ENCODE assay signal across 20 mouse cellular contexts in the genomic region with DNA sequence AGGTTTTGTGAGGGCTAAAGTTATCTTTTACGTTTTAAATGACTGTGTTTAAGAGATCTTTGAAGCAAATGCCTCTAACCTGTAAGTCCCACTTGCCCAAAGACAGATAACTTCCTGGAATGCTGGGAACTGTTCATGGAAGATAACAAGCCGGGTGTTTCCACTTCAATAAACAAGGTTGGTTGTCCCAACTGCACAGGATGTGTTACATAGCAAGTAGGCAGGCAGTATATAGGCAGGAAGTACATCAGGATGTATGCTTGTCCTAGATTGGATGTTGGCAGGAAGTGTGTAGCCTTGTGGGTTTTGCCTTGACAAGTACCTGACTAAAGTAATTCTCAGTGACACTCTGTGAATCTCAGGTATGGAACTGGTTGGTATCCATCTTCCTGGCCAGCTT.
DNase-seq lines count a peak whose midpoint lies in the region; ATAC-seq and TF ChIP-seq lines count a peak whose summit lies in the region.
"Had no signal": no experiment of that assay in that cellular context is flagged by ENCODE, and none has a peak within 500 bp of the region (broad histone marks: within the 10 kb centered on the region; RNA-seq: fewer than 3 reads in every experiment).

No protein-coding gene starts in this region.

- TF ChIP-seq EP300 in lung, postnatal 0 days (IDR thresholded peaks at IDR 0.05): peak; percentile 100
- TF ChIP-seq EP300 in stomach, postnatal 0 days (optimal IDR thresholded peaks at IDR 0.05): no peak

- H3K4me2 ChIP-seq in liver, embryonic 11.5 days: no peak overlapping the region
- H3K4me2 ChIP-seq in lung, postnatal 0 days (replicated peaks; ENCODE audit: low read depth, low read length): no peak overlapping the region
- no peak overlapping the region for H3K4me2 ChIP-seq in stomach, postnatal 0 days (replicated peaks; ENCODE audit: low read depth)
- H3K4me2 ChIP-seq: heart, embryonic 13.5 days; limb, embryonic 13.5 days; midbrain, embryonic 15.5 days had no signal

- no peaks in the 10 kb centered on the region for H3K27me3 ChIP-seq in liver, embryonic 11.5 days (replicated peaks; ENCODE audit: control insufficient read depth, insufficient read depth, low read length)
- no peaks in the 10 kb centered on the region for H3K27me3 ChIP-seq in lung, postnatal 0 days (replicated peaks; ENCODE audit: insufficient read depth, low read length)
- no peaks in the 10 kb centered on the region for H3K27me3 ChIP-seq in stomach, postnatal 0 days (ENCODE audit: control insufficient read depth, insufficient read depth, low read length)
- H3K27me3 ChIP-seq: heart, embryonic 13.5 days; limb, embryonic 13.5 days; midbrain, embryonic 15.5 days had no signal

- 15% methylated on average over 2 of the region's 2 CpGs for WGBS in liver, embryonic 11.5 days
- 21% methylated on average over 2 of the region's 2 CpGs for WGBS in lung, postnatal 0 days
- 39% methylated on average over 2 of the region's 2 CpGs for WGBS in stomach, postnatal 0 days

- no peak overlapping the region for H3K4me3 ChIP-seq in liver, embryonic 11.5 days (ENCODE audit: low read depth, low read length)
- no peak overlapping the region for H3K4me3 ChIP-seq in lung, postnatal 0 days (ENCODE audit: low read depth, low read length)
- H3K4me3 ChIP-seq in stomach, postnatal 0 days (ENCODE audit: low read depth, low read length): no peak overlapping the region
- H3K4me3 ChIP-seq: erythroblast, embryonic 14.5 days; heart, embryonic 13.5 days; hindbrain, embryonic 10.5 days; limb, embryonic 13.5 days; midbrain, embryonic 15.5 days had no signal

- H3K9ac ChIP-seq in liver, embryonic 11.5 days (ENCODE audit: low read depth, low read length): no peak overlapping the region
- H3K9ac ChIP-seq in lung, postnatal 0 days (replicated peaks; ENCODE audit: low read depth): no peak overlapping the region
- H3K9ac ChIP-seq in stomach, postnatal 0 days (ENCODE audit: low read length): no peak overlapping the region
- H3K9ac ChIP-seq: heart, embryonic 13.5 days; limb, embryonic 13.5 days; midbrain, embryonic 15.5 days had no signal

- DNase-seq in liver, embryonic 11.5 days (ENCODE audit: low spot score): no peak
- DNase-seq in liver: no peak
- DNase-seq in CD4-positive helper T cell, adult 2 months (ENCODE audit: low read depth, low spot score): peak; percentile 9
- peak; percentile 61 for DNase-seq in lung, postnatal 0 days (ENCODE audit: low spot score)
- DNase-seq in kidney, postnatal 14 days: no peak
- DNase-seq in gastrocnemius, adult 8-10 months (ENCODE audit: low spot score in 2 of 2): no peak
- no peak for DNase-seq in stomach, postnatal 0 days (ENCODE audit: low spot score)
- DNase-seq: cerebellum, postnatal 10 days; gastrocnemius, postnatal 10 days; kidney, adult 8-10 months; kidney, postnatal 36 days; layer of hippocampus, adult 9-11 months had no signal

- no peaks in the 10 kb centered on the region for H3K9me3 ChIP-seq in liver, embryonic 11.5 days (ENCODE audit: control insufficient read depth, low read length)
- no peaks in the 10 kb centered on the region for H3K9me3 ChIP-seq in lung, postnatal 0 days (ENCODE audit: low read length)
- H3K9me3 ChIP-seq in stomach, postnatal 0 days (ENCODE audit: control insufficient read depth, low read length): no peaks in the 10 kb centered on the region
- H3K9me3 ChIP-seq: G1E; heart, embryonic 13.5 days; hindbrain, embryonic 10.5 days; limb, embryonic 13.5 days; midbrain, embryonic 15.5 days had no signal

- no peaks in the 10 kb centered on the region for H3K4me1 ChIP-seq in liver, embryonic 11.5 days (replicated peaks; ENCODE audit: control insufficient read depth, insufficient read depth, low read length)
- H3K4me1 ChIP-seq in lung, postnatal 0 days (ENCODE audit: insufficient read depth, low read depth, low read length): no peaks in the 10 kb centered on the region
- H3K4me1 ChIP-seq in stomach, postnatal 0 days (replicated peaks; ENCODE audit: control insufficient read depth, insufficient read depth): no peaks in the 10 kb centered on the region
- H3K4me1 ChIP-seq: hindbrain, embryonic 10.5 days; limb, embryonic 13.5 days; midbrain, embryonic 15.5 days had no signal

- TF ChIP-seq CTCF in lung, postnatal 0 days (IDR thresholded peaks at IDR 0.05): no peak
- TF ChIP-seq CTCF in stomach, postnatal 0 days (IDR thresholded peaks at IDR 0.05; ENCODE audit: low read depth): no peak

- H3K36me3 ChIP-seq in liver, embryonic 11.5 days (ENCODE audit: control insufficient read depth, insufficient read depth, low read length): no peaks in the 10 kb centered on the region
- H3K36me3 ChIP-seq in lung, postnatal 0 days (ENCODE audit: insufficient read depth, low read length): no peaks in the 10 kb centered on the region
- no peaks in the 10 kb centered on the region for H3K36me3 ChIP-seq in stomach, postnatal 0 days (ENCODE audit: control insufficient read depth, insufficient read depth, low read length)
- H3K36me3 ChIP-seq: G1E; heart, embryonic 13.5 days; hindbrain, embryonic 10.5 days; limb, embryonic 13.5 days; midbrain, embryonic 15.5 days had no signal

- H3K27ac ChIP-seq in liver, embryonic 11.5 days (ENCODE audit: low read depth, low read length): no peak overlapping the region
- H3K27ac ChIP-seq in lung, postnatal 0 days (ENCODE audit: low read length): peak overlapping the region; percentile 43
- H3K27ac ChIP-seq in stomach, postnatal 0 days (replicated peaks): no peak overlapping the region
- H3K27ac ChIP-seq: heart, embryonic 13.5 days; hindbrain, embryonic 10.5 days; limb, embryonic 13.5 days; midbrain, embryonic 15.5 days had no signal

- ATAC-seq in liver, embryonic 11.5 days (replicated peaks; ENCODE audit: low FRiP score): peak; percentile 67; the same call in 1 of the 2 replicates
- peak; percentile 14; the same call in 1 of the 2 replicates for ATAC-seq in granulocyte monocyte progenitor cell, adult 5-6 weeks (replicated peaks; ENCODE audit: poor library complexity, severe bottlenecking)
- peak; percentile 91 for ATAC-seq in lung, postnatal 0 days
- no peak for ATAC-seq in stomach, postnatal 0 days (ENCODE audit: low FRiP score, low TSS enrichment)
- ATAC-seq: forebrain, embryonic 16.5 days; midbrain, embryonic 15.5 days had no signal

Comparison
In these comparisons a context has a peak if more than half of its experiments do, and no peak if none do; other contexts are left out.
1. DNase-seq: peak in CD4-positive helper T cell, adult 2 months (single experiment) and lung, postnatal 0 days (single experiment); none in liver, embryonic 11.5 days (single experiment), liver (single experiment), kidney, postnatal 14 days (single experiment), gastrocnemius, adult 8-10 months (0 of 2) and stomach, postnatal 0 days (single experiment).